Mouse (Mus musculus) urinary bladder, postnatal 36 days (tissue): Measurements from ENCODE around the gene Exoc4.

ENCODE experiments used
- DNase-seq, 2 experiments: peaks; one replicate each; pipeline ENCODE4 v3.0.0; 2022; ENCODE audit warnings: low spot score in 2 of 2, mixed read lengths in 1 of 2

Exoc4 gene

GRCm38 (mm10) chr6:33866901-33867580, 618.2 kb downstream of the Exoc4 start:
- DNase-seq = no peak

- DNase-seq = no peak
Measured at GRCm38 (mm10) chr6:33869251-33869650, 620.4 kb downstream of the Exoc4 start.

DNA sequence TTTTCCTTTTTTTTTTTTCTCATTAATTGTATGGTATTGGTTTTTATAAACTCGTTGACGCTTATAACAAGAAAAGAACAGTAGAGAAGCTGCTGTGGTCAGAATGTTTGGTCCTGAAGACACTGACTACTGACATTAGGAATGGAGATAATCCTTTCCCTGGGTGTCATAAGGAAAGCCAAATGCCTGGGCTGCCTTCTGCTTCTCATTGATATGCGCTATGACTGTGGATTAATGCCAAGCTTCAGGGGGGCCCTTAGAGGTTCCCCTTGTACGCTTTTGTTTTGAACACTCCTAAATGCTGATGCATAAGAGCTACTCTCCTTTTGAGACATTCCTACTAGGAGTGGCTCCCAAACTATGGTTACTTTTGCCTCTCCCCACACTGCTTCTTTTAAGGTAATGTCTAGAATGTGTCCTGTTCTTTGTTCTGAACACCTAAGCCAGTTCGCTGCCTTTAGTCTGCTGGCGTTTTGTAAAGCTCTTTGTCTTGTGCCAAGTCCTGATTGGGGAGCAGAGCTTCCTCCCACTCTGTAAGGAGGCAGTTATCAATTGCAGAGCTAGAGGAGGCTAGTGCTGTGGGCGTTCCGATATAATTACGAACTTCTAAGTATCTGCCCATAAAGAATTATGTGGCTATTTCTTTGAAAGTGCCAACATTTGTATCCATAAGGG, 621.7 kb downstream of the Exoc4 start:
- DNase-seq = no peak

DNA sequence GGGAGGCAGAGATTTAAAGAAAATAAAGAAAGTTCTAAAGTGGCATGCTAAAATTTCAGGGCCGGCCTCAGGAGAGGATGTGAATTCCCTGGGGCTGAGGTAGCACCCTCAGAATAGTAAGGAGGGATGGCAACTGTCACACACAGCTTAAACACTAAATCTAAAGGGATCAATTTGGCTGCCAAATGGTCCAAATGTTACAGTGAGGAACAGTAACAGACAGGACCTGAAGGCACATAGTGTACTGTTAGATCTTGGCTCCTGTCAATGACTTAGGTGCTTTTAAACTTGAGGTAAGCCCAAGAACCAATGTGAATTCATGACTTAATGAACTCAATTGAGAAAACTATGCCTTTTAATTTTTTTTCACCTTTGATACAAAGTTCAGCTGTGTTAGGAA, 622.4 kb downstream of the Exoc4 start:
- DNase-seq = no peak

- DNase-seq = no peak
Measured at GRCm38 (mm10) chr6:33872192-33872591, 623.3 kb downstream of the Exoc4 start.

DNA sequence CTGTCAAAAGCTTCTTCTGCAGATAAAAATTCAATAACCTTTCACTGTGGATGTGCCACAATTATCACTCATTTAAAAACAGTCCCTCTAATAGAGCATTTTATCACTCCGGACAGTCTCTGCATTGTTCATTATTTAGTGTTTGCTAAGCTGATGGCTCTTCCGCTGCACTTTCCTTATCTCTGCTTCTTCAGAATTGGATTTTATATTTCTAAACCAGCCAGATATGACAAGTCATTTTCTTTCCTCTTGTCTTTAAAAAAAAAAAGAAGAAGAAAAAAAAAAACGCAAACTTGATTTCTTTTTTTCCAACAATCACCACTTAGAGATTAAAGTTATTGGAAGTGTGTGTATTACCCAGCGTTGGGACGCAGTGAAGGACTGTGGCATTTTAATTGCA, 624.1 kb downstream of the Exoc4 start:
- DNase-seq = no peak

DNA sequence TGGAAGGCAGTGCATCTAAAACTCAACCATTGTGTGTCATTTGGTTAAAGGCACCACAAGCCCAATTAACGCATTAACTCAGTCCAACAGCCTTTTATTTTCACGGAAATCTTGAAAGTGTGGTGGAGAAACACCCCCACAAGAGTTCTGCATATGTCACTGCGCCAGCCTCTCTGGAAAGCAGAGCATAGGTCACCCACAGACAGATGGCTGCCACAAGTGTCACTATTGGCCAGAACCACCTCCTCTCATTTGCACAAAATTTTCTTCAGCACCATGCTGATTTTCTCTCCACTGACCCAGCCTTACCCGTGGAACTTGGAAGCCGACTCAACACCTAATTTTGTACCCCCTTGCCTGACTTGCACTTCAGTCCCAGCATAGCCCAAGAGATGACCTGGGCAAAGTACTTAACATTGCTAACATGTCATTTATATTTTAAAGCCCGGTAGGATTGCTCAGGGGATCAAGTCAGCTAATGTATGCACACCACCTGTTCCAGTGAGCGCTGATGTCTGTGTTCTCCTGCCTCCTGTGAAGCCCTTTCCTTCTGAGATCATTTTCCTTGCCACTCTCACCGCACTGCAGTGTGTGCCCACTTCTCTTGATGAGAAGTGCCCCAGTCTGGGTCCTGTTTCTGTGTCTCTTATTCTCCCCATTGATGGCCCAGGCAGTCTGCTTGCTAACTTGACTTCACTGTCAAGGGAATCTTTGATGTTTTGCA, 625.6 kb downstream of the Exoc4 start:
- DNase-seq = no peak

- DNase-seq = no peak
Measured at GRCm38 (mm10) chr6:33884141-33884683, 635.3 kb downstream of the Exoc4 start.

DNA sequence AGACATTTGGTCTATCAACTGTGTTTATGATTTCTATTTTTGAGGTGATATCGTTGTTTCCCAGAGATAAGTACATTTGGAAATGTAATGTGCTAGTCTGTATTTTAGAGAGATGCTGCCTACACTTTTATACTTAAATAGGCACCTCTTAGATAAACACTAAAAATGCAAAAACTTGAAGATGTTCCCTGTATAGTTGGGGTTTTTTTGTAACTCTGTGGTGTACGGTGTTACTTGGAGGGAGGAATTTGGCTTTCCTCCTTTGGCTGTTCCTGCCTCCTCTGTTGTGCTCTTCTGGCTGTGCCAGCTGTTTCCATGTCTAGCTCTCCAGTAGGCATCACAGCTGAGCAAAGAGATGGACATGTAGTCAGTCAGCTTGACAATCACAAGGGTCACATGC, 638.1 kb downstream of the Exoc4 start:
- DNase-seq = no peak

DNA sequence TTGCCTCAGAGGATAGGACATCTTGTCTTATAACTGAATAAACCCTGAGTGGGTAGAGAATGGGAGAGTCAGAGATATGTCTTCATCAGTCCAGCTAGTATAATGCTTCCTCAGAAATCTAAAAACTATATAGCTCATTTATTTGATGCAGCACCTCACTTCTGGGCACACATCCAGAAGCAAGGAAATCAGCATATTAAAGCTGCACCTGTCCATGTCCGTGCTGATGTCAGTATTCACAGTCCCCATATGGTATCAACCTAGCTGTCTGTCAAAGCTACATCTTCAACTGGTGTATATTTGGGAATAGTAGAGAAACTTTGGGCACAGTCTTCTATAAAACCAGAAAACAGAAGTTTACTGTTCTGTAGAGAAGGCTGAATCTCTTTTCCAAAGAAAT, 642.0 kb downstream of the Exoc4 start:
- no peak for DNase-seq

DNA sequence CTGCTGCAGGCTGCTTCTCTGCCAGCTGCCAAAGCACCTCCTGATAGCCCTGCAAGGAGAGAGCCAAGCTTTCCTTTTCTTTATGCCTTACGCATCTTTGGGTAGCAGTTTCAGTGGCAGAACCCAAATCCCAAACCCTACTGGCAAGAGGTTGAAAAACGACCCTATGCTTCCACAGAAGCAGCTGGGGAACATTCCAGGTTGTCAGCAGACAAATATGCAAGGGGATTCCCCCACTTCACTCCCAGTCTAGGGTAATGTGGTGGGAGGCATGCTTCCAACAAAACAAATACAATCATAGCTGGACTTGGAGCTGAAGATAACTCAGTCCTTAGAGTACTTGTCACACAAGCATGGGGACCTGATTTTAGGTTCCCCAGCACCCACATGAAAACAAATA, 643.3 kb downstream of the Exoc4 start:
- DNase-seq = no peak

DNA sequence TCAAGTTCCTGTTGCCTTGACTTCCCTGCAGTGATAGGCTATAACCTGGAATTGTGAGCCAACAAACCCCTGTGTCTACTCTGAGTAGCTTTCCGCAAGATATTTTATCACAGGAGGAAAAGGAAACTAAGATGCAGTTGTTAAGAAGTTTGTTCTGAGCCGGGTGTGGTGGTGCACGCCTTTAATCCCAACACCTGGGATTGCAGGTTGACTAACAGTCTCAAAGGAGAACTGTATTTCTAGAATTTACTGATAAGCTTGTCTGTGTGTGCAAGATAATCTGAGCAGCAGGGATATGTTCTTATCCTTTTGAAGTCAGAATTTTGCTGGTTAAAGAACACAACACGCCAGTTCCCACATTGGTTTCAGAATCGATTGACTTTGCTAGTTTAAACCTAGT, 651.1 kb downstream of the Exoc4 start:
- no peak for DNase-seq

DNA sequence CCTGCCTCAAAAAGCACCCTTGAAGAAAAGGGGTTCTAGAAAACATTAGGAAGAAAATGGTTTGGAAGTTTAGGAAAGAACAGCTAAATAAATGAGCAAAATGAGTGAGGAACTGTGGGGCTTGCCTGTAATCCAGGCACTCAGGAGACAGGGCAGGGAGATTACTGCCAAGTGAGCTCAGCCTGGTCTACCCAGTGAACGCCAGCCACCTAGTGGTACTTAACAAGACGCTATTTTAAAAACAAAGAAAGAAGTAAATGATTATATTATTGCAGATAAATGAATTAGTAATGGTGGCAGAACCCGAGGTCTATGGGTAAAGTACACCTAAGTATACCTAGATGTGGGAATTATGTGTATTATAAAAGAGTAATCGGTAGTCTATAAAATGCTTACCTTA, 651.7 kb downstream of the Exoc4 start:
- no peak for DNase-seq

DNA sequence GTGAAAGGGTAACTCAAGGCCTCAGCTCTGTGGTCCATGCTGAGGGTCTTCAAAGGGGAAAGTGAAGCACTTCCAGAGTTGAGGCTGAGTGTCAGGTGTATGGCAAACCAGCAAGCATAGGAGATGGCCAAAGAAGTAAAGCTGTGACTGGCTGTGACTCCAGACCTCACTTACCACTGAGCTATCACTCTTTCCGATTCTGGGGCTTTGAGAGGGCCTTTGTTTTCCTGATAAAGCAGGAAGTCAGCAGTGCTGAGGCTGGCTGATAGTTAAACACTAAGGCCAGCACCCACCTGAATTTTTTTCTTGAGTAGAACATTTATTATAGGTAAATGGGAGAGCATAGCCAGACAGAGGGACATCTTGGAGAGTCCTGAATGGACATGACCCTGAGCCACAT, 656.2 kb downstream of the Exoc4 start:
- no peak for DNase-seq

- no peak for DNase-seq
Measured at GRCm38 (mm10) chr6:33910671-33911070, 661.8 kb downstream of the Exoc4 start.

DNA sequence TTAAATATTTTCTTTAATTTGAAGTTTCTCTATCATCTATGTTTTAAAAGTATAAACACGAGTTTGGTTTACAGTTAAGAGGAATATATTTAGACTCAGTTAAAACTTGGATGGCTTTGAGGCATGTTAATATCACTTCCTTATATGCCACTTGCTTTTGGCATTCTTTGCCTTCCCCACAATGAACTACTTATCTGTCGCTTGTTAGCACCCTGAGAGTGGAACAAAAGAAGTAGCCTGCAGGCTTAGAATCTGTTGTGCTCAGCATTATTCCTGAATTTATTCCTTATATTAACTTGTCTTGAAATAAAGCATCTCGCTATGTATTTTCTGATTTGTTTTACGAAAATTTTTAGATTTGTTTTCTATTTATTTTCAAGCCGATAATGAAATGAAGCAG, 664.2 kb downstream of the Exoc4 start:
- DNase-seq = no peak

DNA sequence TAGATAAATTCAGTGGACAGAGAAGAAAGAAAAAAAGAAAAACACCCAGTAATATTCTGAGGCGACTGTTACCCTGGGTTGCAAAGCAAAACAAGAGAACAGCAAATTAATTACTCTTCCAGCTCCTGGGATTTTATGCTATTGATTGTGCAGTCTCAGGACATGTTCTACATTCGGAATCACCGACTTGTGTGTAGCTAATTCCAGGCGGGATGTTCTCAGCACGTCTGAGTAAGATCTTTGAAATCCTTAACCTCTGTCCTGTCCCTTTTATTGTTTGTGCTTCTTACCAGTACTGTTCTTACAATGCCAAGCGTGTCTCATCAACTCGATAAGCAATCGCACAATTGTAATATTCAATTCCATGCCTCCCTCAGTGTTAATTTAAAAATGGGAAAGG, 664.6 kb downstream of the Exoc4 start:
- DNase-seq = no peak

DNA sequence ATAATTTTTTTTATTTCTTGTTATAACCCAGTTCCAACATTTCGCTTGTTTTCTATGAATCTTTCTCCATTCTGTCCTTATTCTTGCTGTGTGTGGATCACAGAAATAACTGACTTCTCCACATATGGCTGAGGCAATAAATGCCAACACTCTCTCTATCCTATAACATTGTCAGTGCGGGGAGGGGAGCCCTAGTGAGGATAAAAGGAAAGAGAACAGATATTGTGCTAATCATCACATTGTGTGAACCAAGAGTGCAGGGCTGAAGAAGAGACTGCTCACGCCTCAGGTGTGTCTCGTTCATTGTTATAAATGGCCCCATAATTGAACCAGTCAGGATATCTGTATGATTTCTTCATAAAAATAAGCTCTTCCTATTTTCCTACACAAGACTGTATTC, 665.1 kb downstream of the Exoc4 start:
- no peak for DNase-seq

GRCm38 (mm10) chr6:33923571-33923970, 674.7 kb downstream of the Exoc4 start:
- DNase-seq = no peak

GRCm38 (mm10) chr6:33924888-33925287, 676.0 kb downstream of the Exoc4 start:
- no peak for DNase-seq

- peak; percentile 56 to 70 for DNase-seq
Measured at GRCm38 (mm10) chr6:33929342-33930086, 680.6 kb downstream of the Exoc4 start.
